Mouse (Mus musculus): ENCODE results near the gene Bmpr1b. TPM values are rescaled to one million over a fixed set of nuclear protein-coding genes. Genes with fewer than 3 reads are reported as not detected.

Bmpr1b gene
- polyA plus RNA-seq (2015; fragmentation: Nextera tagmentation; extraction: Ambion mirVana): 6.6 and 9.0 TPM in 2 replicates

GRCm38 (mm10) chr3:142168863-142169521 is at the start of gene Bmpr1b:
Gene Bmpr1b (minus strand): TSS chr3:142169425.

Other genes starting within 250 kb of the Bmpr1b start
- gene Pdlim5, start 226.3 kb upstream of the Bmpr1b start, polyA plus RNA-seq (2015; fragmentation: Nextera tagmentation; extraction: Ambion mirVana): 569 and 792 TPM in 2 replicates